17 mouse cellular contexts compared by ENCODE assay signal in the genomic region with DNA sequence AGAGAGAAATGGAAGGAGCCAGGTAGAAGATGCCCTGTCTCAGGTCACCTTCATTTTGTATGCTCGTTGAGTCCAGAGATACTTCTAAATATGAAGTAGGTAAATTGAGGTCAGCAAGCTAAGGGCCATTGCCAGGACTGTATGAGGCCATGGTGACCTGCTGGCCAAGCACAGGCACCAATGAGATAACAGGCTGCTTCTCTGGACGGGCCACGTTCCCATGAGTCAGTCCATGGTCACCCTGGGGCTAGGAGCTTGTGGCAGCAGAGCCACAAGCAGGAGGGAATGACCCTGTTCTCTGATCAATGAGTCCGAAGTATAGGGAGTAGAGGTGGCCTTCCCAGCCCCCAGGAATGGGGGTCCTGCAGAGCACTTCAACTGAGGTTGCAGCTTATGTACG. TPM values are rescaled to one million over a fixed set of nuclear protein-coding genes. Genes with fewer than 3 reads are reported as not detected.
"Had no signal": no experiment of that assay in that cellular context is flagged by ENCODE, and none has a peak within 500 bp of the region (broad histone marks: within the 10 kb centered on the region; RNA-seq: fewer than 3 reads in every experiment).

No protein-coding gene starts in this region.

- DNase-seq: gastrocnemius, postnatal 14 days; gastrocnemius, postnatal 36 days; heart, adult 11 months; heart, adult 2 months; heart, postnatal 14 days; heart, postnatal 36 days; kidney, adult 11 months; kidney, adult 2 months; kidney, adult 9 months; kidney, postnatal 14 days; kidney, postnatal 36 days; layer of hippocampus, adult 9-11 months; layer of hippocampus, postnatal 36 days; left cerebral cortex, postnatal 4 days had no signal

RNA-seq across cellular contexts. Expression of a gene that starts 51.3 kb away (rescaled TPM):
- total RNA-seq: hematopoietic stem cell, adult 5-6 weeks had no signal
- polyA plus RNA-seq: heart, embryonic 15.5 days; liver, embryonic 16.5 days had no signal
